Mouse (Mus musculus) midbrain, embryonic 11.5 days (tissue): ENCODE results near the gene Hdlbp. TPM values are rescaled to one million over a fixed set of nuclear protein-coding genes. Genes with fewer than 3 reads are reported as not detected.
"Not testable (repeated sequence)": the region's sequence is repeated elsewhere in the genome, so short reads cannot be mapped to it uniquely, and the experiment has no call there.

Experiments used
- ATAC-seq: fragments of 200-750 bp; cut with Nextera tagmentation; 2 replicates; pipeline ENCODE4 v1.8.0; 2017; ENCODE audit warnings: moderate TSS enrichment, moderate library complexity; ENCODE audit not compliant: low FRiP score
- DNase-seq: peaks from one replicate; pipeline ENCODE4 v3.0.0; 2015; ENCODE audit warnings: low spot score; ENCODE audit errors: missing footprints
- H3K27ac ChIP-seq: fragments of 300-500 bp; sonication (generic); 2 replicates; pipeline ENCODE4 v1.5.1; 2014; ENCODE audit warnings: low read depth, low read length
- H3K27me3 ChIP-seq: fragments of 300-500 bp; sonication (generic); 2 replicates; pipeline ENCODE4 v1.6.1; 2014; ENCODE audit warnings: mild to moderate bottlenecking, low read length, moderate library complexity, mixed read lengths; ENCODE audit not compliant: control insufficient read depth, insufficient read depth
- H3K36me3 ChIP-seq: fragments of 300-500 bp; sonication (generic); 2 replicates; pipeline ENCODE4 v1.6.1; 2014; ENCODE audit warnings: mild to moderate bottlenecking, low read length, moderate library complexity, mixed read lengths; ENCODE audit not compliant: control insufficient read depth, insufficient read depth
- H3K4me1 ChIP-seq: fragments of 300-500 bp; sonication (generic); 2 replicates; pipeline ENCODE4 v1.6.1; 2014; ENCODE audit warnings: low read length; ENCODE audit not compliant: control insufficient read depth, insufficient read depth
- H3K4me2 ChIP-seq: fragments of 300-500 bp; sonication (generic); 2 replicates; pipeline ENCODE4 v1.6.1; 2014; ENCODE audit warnings: mild to moderate bottlenecking, moderate library complexity
- H3K4me3 ChIP-seq: fragments of 300-500 bp; sonication (generic); 2 replicates; pipeline ENCODE4 v1.5.1; 2014; ENCODE audit warnings: low read depth, low read length
- H3K9ac ChIP-seq: fragments of 300-500 bp; sonication (generic); 2 replicates; pipeline ENCODE4 v1.6.1; 2014; ENCODE audit warnings: low read length
- H3K9me3 ChIP-seq: fragments of 300-500 bp; sonication (generic); 2 replicates; pipeline ENCODE4 v1.6.1; 2016; ENCODE audit warnings: low read length; ENCODE audit not compliant: control insufficient read depth
- WGBS: fragments of 180-500 bp; shearing (Covaris S2); extraction: QIAGEN DNeasy Blood & Tissue Kit; methylation state at CpG from one replicate; pipeline ENCODE4 v1.1.7; 2014; 5-methylcytosine and 5-hydroxymethylcytosine counted together
- polyA plus RNA-seq: library from polyadenylated mRNA; unstranded; fragments of >200 nt; fragmentation: Nextera tagmentation; extraction: Ambion mirVana; gene quantifications from 2 replicates; pipeline ENCODE4 v1.2.1, GENCODE M21; 2014

Gene Hdlbp
- polyA plus RNA-seq, 1 experiment from 2014 or later: 88.2 TPM

- no peak for DNase-seq
- no peaks in the 10 kb centered on the region for H3K4me1 ChIP-seq
- H3K9me3 ChIP-seq: no peaks in the 10 kb centered on the region
- ATAC-seq: no peak
- H3K36me3 ChIP-seq: no peaks in the 10 kb centered on the region
- no peaks in the 10 kb centered on the region for H3K27me3 ChIP-seq
- H3K9ac ChIP-seq: no peak overlapping the region
- WGBS: 67% methylated on average over 1 of the region's 1 CpGs
- no peak overlapping the region for H3K4me2 ChIP-seq
- no peak overlapping the region for H3K4me3 ChIP-seq
- H3K27ac ChIP-seq: no peak overlapping the region
These were observed 20.3 kb downstream of the Hdlbp start for GRCm38 (mm10) chr1:93458357-93458756.

- DNase-seq: no peak
- no peaks in the 10 kb centered on the region for H3K36me3 ChIP-seq
- no peak overlapping the region for H3K4me2 ChIP-seq
- no peak overlapping the region for H3K4me3 ChIP-seq
- H3K9ac ChIP-seq: no peak overlapping the region
- H3K27ac ChIP-seq: no peak overlapping the region
- no peak for ATAC-seq
- H3K4me1 ChIP-seq: no peaks in the 10 kb centered on the region
- H3K9me3 ChIP-seq: no peaks in the 10 kb centered on the region
- no peaks in the 10 kb centered on the region for H3K27me3 ChIP-seq
These were observed 24.8 kb downstream of the Hdlbp start for GRCm38 (mm10) chr1:93453721-93454255.

- H3K27me3 ChIP-seq, H3K4me2 ChIP-seq, H3K4me3 ChIP-seq, H3K27ac ChIP-seq, H3K4me1 ChIP-seq, H3K36me3 ChIP-seq, DNase-seq, H3K9ac ChIP-seq, ATAC-seq, H3K9me3 ChIP-seq: not testable (repeated sequence)
- 82% methylated on average over 5 of the region's 5 CpGs for WGBS
These were observed 28.5 kb downstream of the Hdlbp start for GRCm38 (mm10) chr1:93450118-93450517.

- Histone ChIP-seq H3K27me3 (no peaks in the 10 kb centered on the region), H3K4me2 (peak overlapping the region; percentile 94), H3K4me3 (peak overlapping the region; percentile 88), H3K9me3 (no peaks in the 10 kb centered on the region), H3K9ac (peak overlapping the region; percentile 75), H3K27ac (no peak overlapping the region), H3K36me3 (no peaks in the 10 kb centered on the region), H3K4me1 (peaks cover 9% of the 10 kb centered on the region)
- 20% methylated on average over 3 of the region's 3 CpGs for WGBS
- ATAC-seq: no peak; the same call in none of the 2 replicates
- DNase-seq: no peak
These were observed 32.8 kb downstream of the Hdlbp start for GRCm38 (mm10) chr1:93445822-93446162.

GRCm38 (mm10) chr1:93445111-93445821, 33.3 kb downstream of the Hdlbp start:
- Histone ChIP-seq H3K36me3 (no peaks in the 10 kb centered on the region), H3K9ac (peak overlapping the region; percentile 75), H3K4me2 (peak overlapping the region; percentile 94), H3K4me1 (peaks cover 9% of the 10 kb centered on the region), H3K27ac (peak overlapping the region; percentile 47; the same call in 1 of the 2 replicates), H3K4me3 (peak overlapping the region; percentile 88), H3K9me3 (no peaks in the 10 kb centered on the region), H3K27me3 (no peaks in the 10 kb centered on the region)
- DNase-seq: peak; percentile 97
- peak; percentile 93 for ATAC-seq
- WGBS: under 1% methylated on average over 84 of the region's 84 CpGs

- Histone ChIP-seq H3K4me3 (peak overlapping the region; percentile 88), H3K27ac (no peak overlapping the region), H3K27me3 (no peaks in the 10 kb centered on the region), H3K4me2 (peak overlapping the region; percentile 94), H3K4me1 (peaks cover 9% of the 10 kb centered on the region), H3K9me3 (no peaks in the 10 kb centered on the region), H3K36me3 (no peaks in the 10 kb centered on the region), H3K9ac (peak overlapping the region; percentile 75)
- WGBS: 8% methylated on average over 18 of the region's 18 CpGs
- DNase-seq: no peak
- ATAC-seq: peak; percentile 77
These were observed 34.1 kb downstream of the Hdlbp start for GRCm38 (mm10) chr1:93444405-93445110.

- Histone ChIP-seq H3K27ac (no peak overlapping the region), H3K4me1 (peaks cover 6% of the 10 kb centered on the region), H3K9ac (no peak overlapping the region), H3K27me3 (no peaks in the 10 kb centered on the region), H3K36me3 (peaks cover 2% of the 10 kb centered on the region; the same call in 1 of the 2 replicates), H3K4me2 (no peak overlapping the region), H3K4me3 (no peak overlapping the region), H3K9me3 (no peaks in the 10 kb centered on the region)
- ATAC-seq (no peak), DNase-seq (no peak)
- 90% methylated on average over 1 of the region's 1 CpGs for WGBS
These were observed 39.3 kb downstream of the Hdlbp start for GRCm38 (mm10) chr1:93439321-93439720.

- Histone ChIP-seq H3K9ac (no peak overlapping the region), H3K27ac (no peak overlapping the region), H3K4me3 (no peak overlapping the region), H3K4me1 (no peaks in the 10 kb centered on the region), H3K36me3 (peaks cover 22% of the 10 kb centered on the region), H3K9me3 (no peaks in the 10 kb centered on the region), H3K27me3 (no peaks in the 10 kb centered on the region), H3K4me2 (no peak overlapping the region)
- ATAC-seq: no peak
- no peak for DNase-seq
- WGBS: 91% methylated on average over 6 of the region's 6 CpGs
These were observed 46.5 kb downstream of the Hdlbp start for GRCm38 (mm10) chr1:93432087-93432486.

- 89% methylated on average over 4 of the region's 4 CpGs for WGBS
- Histone ChIP-seq H3K4me3 (no peak overlapping the region), H3K9ac (no peak overlapping the region), H3K36me3 (peaks cover 9% of the 10 kb centered on the region), H3K27me3 (no peaks in the 10 kb centered on the region), H3K27ac (no peak overlapping the region), H3K4me1 (no peaks in the 10 kb centered on the region), H3K9me3 (no peaks in the 10 kb centered on the region), H3K4me2 (no peak overlapping the region)
- ATAC-seq (no peak), DNase-seq (no peak)
These were observed 75.2 kb downstream of the Hdlbp start for GRCm38 (mm10) chr1:93403403-93403802.
